Mouse (Mus musculus) embryonic facial prominence, embryonic 15.5 days (tissue): ENCODE measurements around the gene Zfp692. TPM values are rescaled to one million over a fixed set of nuclear protein-coding genes. Genes with fewer than 3 reads are reported as not detected.
"Not testable (repeated sequence)": the region's sequence is repeated elsewhere in the genome, so short reads cannot be mapped to it uniquely, and the experiment has no call there.

ENCODE experiments used
- ATAC-seq: fragments of 200-750 bp; cut with Nextera tagmentation; 2 replicates; pipeline ENCODE4 v1.8.0; 2017; ENCODE audit warnings: low read depth, moderate TSS enrichment; ENCODE audit not compliant: insufficient number of reproducible peaks, low FRiP score, low TSS enrichment
- H3K27ac ChIP-seq: fragments of 300-500 bp; sonication (generic); replicated peaks from 2 replicates; pipeline ENCODE4 v1.5.1; 2015; ENCODE audit warnings: mild to moderate bottlenecking, inconsistent platforms
- H3K27me3 ChIP-seq: fragments of 300-500 bp; sonication (generic); 2 replicates; pipeline ENCODE4 v1.6.1; 2015; ENCODE audit warnings: inconsistent platforms
- H3K36me3 ChIP-seq: fragments of 300-500 bp; sonication (generic); 2 replicates; pipeline ENCODE4 v1.6.1; 2015; ENCODE audit warnings: mild to moderate bottlenecking, inconsistent platforms
- H3K4me1 ChIP-seq: fragments of 300-500 bp; sonication (generic); 2 replicates; pipeline ENCODE4 v1.6.1; 2015; ENCODE audit warnings: inconsistent platforms
- H3K4me2 ChIP-seq: fragments of 300-500 bp; sonication (generic); replicated peaks from 2 replicates; pipeline ENCODE4 v1.6.1; 2015; ENCODE audit warnings: mild to moderate bottlenecking, inconsistent platforms
- H3K4me3 ChIP-seq: fragments of 300-500 bp; sonication (generic); replicated peaks from 2 replicates; pipeline ENCODE4 v1.5.1; 2015; ENCODE audit warnings: mild to moderate bottlenecking, inconsistent platforms
- H3K9ac ChIP-seq: fragments of 300-500 bp; sonication (generic); 2 replicates; pipeline ENCODE4 v1.6.1; 2015; ENCODE audit warnings: inconsistent platforms
- H3K9me3 ChIP-seq: fragments of 300-500 bp; sonication (generic); replicated peaks from 2 replicates; pipeline ENCODE4 v1.6.1; 2016; ENCODE audit warnings: inconsistent platforms
- WGBS: fragments of 180-500 bp; shearing (Covaris S2); methylation state at CpG from one replicate; pipeline ENCODE4 v1.1.7; 2015; 5-methylcytosine and 5-hydroxymethylcytosine counted together
- polyA plus RNA-seq: library from polyadenylated mRNA; unstranded; fragments of >200 nt; fragmentation: Nextera tagmentation; extraction: Ambion mirVana; gene quantifications from 2 replicates; pipeline ENCODE4 v1.2.1, GENCODE M21; 2015

Zfp692 gene
- polyA plus RNA-seq, 1 experiment from 2014 or later = 37.1 TPM

GRCm38 (mm10) chr11:58289992-58290682, 16.7 kb upstream of the Zfp692 start:
- 73% methylated on average over 9 of the region's 9 CpGs for WGBS

DNA sequence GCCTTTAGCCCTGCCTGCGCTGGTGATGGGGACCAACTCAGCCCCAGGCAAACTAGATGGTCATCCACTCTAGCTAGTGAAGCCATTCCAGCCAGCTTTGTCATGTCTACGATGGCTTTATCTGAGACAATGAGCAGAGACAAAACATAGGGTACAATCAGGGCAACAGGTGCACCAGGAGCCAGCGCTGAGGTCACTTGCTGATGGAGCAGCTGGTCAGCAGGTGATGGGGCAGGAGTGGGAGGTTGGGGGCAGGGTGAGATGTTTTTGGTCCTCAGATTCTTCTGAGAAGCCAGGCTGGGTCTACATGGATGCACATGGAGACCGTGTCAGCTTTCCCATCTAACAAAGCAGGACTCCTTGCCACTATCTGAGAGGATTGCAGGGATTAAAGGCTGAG, 16.1 kb upstream of the Zfp692 start:
- H3K27ac ChIP-seq = no peak overlapping the region
- H3K27me3 ChIP-seq = no peaks in the 10 kb centered on the region
- H3K9ac ChIP-seq = no peak overlapping the region
- no peak overlapping the region for H3K4me2 ChIP-seq
- H3K9me3 ChIP-seq = no peaks in the 10 kb centered on the region
- whole genome bisulfite sequencing = 85% methylated on average over 4 of the region's 4 CpGs
- no peak overlapping the region for H3K4me3 ChIP-seq
- H3K4me1 ChIP-seq = no peaks in the 10 kb centered on the region
- H3K36me3 ChIP-seq = no peaks in the 10 kb centered on the region
- ATAC-seq = no peak

More at GRCm38 (mm10) chr11:58289992-58290682, 16.7 kb upstream of the Zfp692 start:
- no peak for ATAC-seq
- Histone ChIP-seq H3K9ac (no peak overlapping the region), H3K4me1 (no peaks in the 10 kb centered on the region), H3K4me3 (no peak overlapping the region), H3K27me3 (no peaks in the 10 kb centered on the region), H3K4me2 (no peak overlapping the region), H3K9me3 (no peaks in the 10 kb centered on the region), H3K36me3 (no peaks in the 10 kb centered on the region), H3K27ac (no peak overlapping the region)

- no peaks in the 10 kb centered on the region for H3K27me3 ChIP-seq
- no peak overlapping the region for H3K4me2 ChIP-seq
- H3K4me3 ChIP-seq = no peak overlapping the region
- H3K27ac ChIP-seq = no peak overlapping the region
- H3K9ac ChIP-seq = no peak overlapping the region
- no peaks in the 10 kb centered on the region for H3K9me3 ChIP-seq
- no peaks in the 10 kb centered on the region for H3K4me1 ChIP-seq
- no peaks in the 10 kb centered on the region for H3K36me3 ChIP-seq
- ATAC-seq = no peak
- WGBS = 48% methylated on average over 4 of the region's 4 CpGs
Measured at GRCm38 (mm10) chr11:58292791-58293190, 14.1 kb upstream of the Zfp692 start.

GRCm38 (mm10) chr11:58297396-58297795, 9.5 kb upstream of the Zfp692 start:
- Histone ChIP-seq H3K27ac (no peak overlapping the region), H3K4me2 (no peak overlapping the region), H3K27me3 (no peaks in the 10 kb centered on the region), H3K4me3 (no peak overlapping the region), H3K9me3 (no peaks in the 10 kb centered on the region), H3K4me1 (peaks cover 11% of the 10 kb centered on the region), H3K36me3 (no peaks in the 10 kb centered on the region), H3K9ac (no peak overlapping the region)
- WGBS = 65% methylated on average over 6 of the region's 6 CpGs
- ATAC-seq = no peak

GRCm38 (mm10) chr11:58301057-58301456, 5.8 kb upstream of the Zfp692 start:
- WGBS = 10% methylated on average over 13 of the region's 13 CpGs
- no peak overlapping the region for H3K9ac ChIP-seq
- H3K27me3 ChIP-seq = no peaks in the 10 kb centered on the region
- peaks cover 16% of the 10 kb centered on the region for H3K4me1 ChIP-seq
- peak overlapping the region; percentile 58 for H3K4me2 ChIP-seq
- peak overlapping the region; percentile 63; the same call in 1 of the 2 replicates for H3K27ac ChIP-seq
- H3K9me3 ChIP-seq = no peaks in the 10 kb centered on the region
- ATAC-seq = no peak
- H3K4me3 ChIP-seq = peak overlapping the region; percentile 67
- H3K36me3 ChIP-seq = no peaks in the 10 kb centered on the region

DNA sequence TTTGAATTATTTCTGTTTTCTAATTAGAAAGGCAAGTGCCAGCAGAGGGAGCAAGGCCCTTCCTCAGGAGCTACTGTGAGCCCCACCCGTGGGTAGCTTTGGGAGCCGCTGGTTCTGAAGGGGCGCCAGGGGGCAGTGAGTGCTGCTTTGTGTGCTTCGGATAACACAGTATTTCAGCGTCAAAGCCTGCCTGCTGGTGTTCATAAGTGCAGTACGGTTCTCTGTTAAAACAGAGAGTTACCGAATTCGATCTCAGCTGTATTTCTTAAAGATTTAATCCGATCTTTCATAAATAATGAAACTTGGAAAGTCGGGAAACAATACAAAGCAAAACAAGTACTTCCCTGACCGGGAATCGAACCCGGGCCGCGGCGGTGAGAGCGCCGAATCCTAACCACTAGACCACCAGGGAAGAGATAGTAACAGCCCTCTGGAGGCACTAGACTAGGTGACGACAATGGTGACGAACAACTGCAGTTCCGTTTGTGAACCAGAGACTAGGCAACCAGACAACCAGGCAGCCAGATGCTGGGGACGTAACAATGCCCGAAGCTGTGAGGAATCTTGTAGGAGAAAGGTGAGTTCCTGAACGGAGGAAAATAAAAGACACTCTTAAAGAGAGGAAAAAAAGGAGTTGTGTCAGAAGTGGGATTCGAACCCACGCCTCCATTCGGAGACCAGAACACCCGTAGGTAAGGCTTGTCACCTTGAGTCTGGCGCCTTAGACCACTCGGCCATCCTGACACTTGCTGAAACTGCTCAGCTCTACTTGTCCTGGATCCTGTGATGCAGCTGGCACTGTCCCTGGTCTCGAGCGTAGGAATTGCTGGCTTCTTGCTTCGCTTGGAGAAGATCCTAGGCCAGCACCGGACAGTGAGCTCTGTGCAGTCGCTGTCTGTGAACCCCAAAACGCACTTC, 4.8 kb upstream of the Zfp692 start:
- Histone ChIP-seq H3K4me2 (peak overlapping the region; percentile 58), H3K4me3 (peak overlapping the region; percentile 67), H3K9me3 (no peaks in the 10 kb centered on the region), H3K36me3 (no peaks in the 10 kb centered on the region), H3K4me1 (peaks cover 22% of the 10 kb centered on the region), H3K9ac (peak overlapping the region; percentile 58), H3K27me3 (no peaks in the 10 kb centered on the region), H3K27ac (peak overlapping the region; percentile 96)
- ATAC-seq = peak; percentile 93
- WGBS = under 1% methylated on average over 36 of the region's 36 CpGs

GRCm38 (mm10) chr11:58302774-58303445, 4.0 kb upstream of the Zfp692 start:
- Histone ChIP-seq H3K9me3 (no peaks in the 10 kb centered on the region), H3K36me3 (no peaks in the 10 kb centered on the region), H3K9ac (peak overlapping the region; percentile 58), H3K4me1 (peaks cover 25% of the 10 kb centered on the region), H3K27ac (peak overlapping the region; percentile 96), H3K4me3 (peak overlapping the region; percentile 67), H3K4me2 (peak overlapping the region; percentile 58), H3K27me3 (no peaks in the 10 kb centered on the region)
- under 1% methylated on average over 26 of the region's 26 CpGs for WGBS
- peak; percentile 41 for ATAC-seq

DNA sequence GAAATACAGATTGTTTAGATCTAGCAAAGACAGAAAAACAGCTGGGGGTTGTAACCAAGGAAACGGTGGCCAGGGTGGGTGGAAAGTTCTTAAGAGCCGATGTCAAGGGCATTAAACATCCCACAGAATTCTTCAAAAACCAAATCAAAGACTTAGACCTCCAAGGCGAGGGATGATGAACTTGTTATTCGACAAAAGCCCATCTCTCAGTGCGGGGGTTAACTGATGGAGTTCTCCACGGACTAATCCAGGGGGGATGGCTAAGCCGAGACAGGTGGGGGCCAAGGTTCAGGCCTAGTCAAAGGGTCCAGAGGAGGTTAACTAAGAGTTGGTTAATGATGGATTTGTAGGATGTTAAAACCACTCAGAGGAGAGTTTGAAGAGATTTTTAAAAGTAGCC, 3.3 kb upstream of the Zfp692 start:
- H3K4me2 ChIP-seq = peak overlapping the region; percentile 58
- H3K4me3 ChIP-seq = peak overlapping the region; percentile 20; the same call in 1 of the 2 replicates
- WGBS = 14% methylated on average over 7 of the region's 7 CpGs
- H3K9me3 ChIP-seq = no peaks in the 10 kb centered on the region
- peak overlapping the region; percentile 65; the same call in 1 of the 2 replicates for H3K27ac ChIP-seq
- no peak overlapping the region for H3K9ac ChIP-seq
- no peak for ATAC-seq
- H3K36me3 ChIP-seq = no peaks in the 10 kb centered on the region
- H3K4me1 ChIP-seq = peaks cover 28% of the 10 kb centered on the region
- H3K27me3 ChIP-seq = no peaks in the 10 kb centered on the region

GRCm38 (mm10) chr11:58305299-58305698, 1.6 kb upstream of the Zfp692 start:
- not testable (repeated sequence) for H3K9ac ChIP-seq, H3K36me3 ChIP-seq, H3K4me3 ChIP-seq, H3K4me2 ChIP-seq, H3K9me3 ChIP-seq, ATAC-seq, H3K27me3 ChIP-seq, H3K27ac ChIP-seq
- WGBS = 96% methylated on average over 8 of the region's 8 CpGs
- peaks cover 28% of the 10 kb centered on the region for H3K4me1 ChIP-seq

GRCm38 (mm10) chr11:58307411-58308080, 677 bp downstream of the Zfp692 start:
- whole genome bisulfite sequencing = under 1% methylated on average over 42 of the region's 42 CpGs
- Histone ChIP-seq H3K36me3 (peaks cover 10% of the 10 kb centered on the region; the same call in 1 of the 2 replicates), H3K9ac (peak overlapping the region; percentile 31), H3K9me3 (no peaks in the 10 kb centered on the region), H3K4me1 (peaks cover 18% of the 10 kb centered on the region), H3K27me3 (no peaks in the 10 kb centered on the region), H3K4me3 (peak overlapping the region; percentile 48), H3K4me2 (peak overlapping the region; percentile 94), H3K27ac (peak overlapping the region; percentile 91)
- peak; percentile 74 for ATAC-seq
